Mouse (Mus musculus): Measurements from ENCODE around the gene Chaf1a. TPM values are rescaled to one million over a fixed set of nuclear protein-coding genes. Genes with fewer than 3 reads are reported as not detected.

Gene Chaf1a
- polyA plus RNA-seq, 1 experiment from 2014 or later, result 14.2 TPM

DNA sequence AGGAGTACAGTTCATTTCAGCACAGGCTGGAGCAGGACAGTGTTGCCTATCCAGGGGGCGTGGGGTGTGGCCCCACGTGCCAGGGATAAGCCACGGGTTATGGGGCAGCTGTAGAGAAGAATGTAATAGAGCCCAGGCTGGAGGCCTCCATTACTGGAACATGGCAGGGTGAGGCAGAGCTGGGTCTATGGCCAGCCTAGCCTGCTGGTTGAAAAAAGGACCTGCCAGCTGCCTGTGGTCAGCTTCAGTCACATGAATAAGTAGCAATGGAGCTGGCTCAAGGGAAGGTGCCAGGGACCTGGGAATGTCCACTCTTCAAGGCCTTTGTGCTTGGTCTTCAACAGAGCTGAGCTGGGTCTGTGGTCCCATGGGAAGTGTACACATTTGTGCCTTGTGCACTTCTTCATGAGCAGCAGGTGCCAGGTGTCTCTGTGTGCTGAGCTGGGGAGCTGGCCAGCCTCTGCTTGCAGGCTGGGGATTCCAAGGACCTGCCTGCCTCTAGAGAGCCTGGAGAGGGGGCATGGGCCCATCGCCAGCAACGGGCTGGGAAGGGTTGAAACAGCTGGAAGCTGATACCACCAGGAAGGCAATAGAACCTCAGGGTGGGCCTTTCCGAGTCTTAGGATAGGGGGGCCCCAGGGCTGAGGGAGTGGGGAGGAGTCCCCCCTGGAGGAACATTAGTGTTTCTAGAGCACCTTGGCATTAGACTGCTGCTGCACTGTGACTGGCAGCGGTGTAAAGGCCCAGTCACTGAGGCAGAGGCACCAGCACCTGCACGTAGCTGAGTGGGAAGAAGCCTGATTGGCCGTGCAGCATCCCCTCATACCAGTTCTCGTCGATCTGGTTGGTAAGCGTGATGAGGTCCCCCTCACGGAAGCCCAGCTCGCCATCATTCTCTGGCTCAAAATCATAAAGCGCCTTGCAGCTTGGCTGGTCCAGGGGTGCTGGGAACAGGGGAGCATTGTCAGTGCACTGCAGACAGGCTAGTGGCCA lies 23.1 kb upstream of the Chaf1a start:
- H3K9ac ChIP-seq (ENCODE audit: low read depth, low read length), result no peak overlapping the region
- H3K27ac ChIP-seq (replicated peaks; ENCODE audit: low read depth, low read length), result no peak overlapping the region
- H3K4me1 ChIP-seq (ENCODE audit: control insufficient read depth, insufficient read depth, low read length), result no peaks in the 10 kb centered on the region
- WGBS, result 73% methylated on average over 13 of the region's 15 CpGs
- H3K4me2 ChIP-seq (ENCODE audit: low read depth, low read length), result no peak overlapping the region
- H3K27me3 ChIP-seq (replicated peaks; ENCODE audit: control insufficient read depth, insufficient read depth, low read length), result no peaks in the 10 kb centered on the region
- no peak for DNase-seq (ENCODE audit: low spot score)
- no peaks in the 10 kb centered on the region for H3K9me3 ChIP-seq (ENCODE audit: control insufficient read depth, low read length)
- H3K36me3 ChIP-seq (ENCODE audit: control insufficient read depth, insufficient read depth, low read length), result peaks cover 70% of the 10 kb centered on the region
- ATAC-seq (ENCODE audit: low read depth), result no peak
- no peak overlapping the region for H3K4me3 ChIP-seq (ENCODE audit: low read depth, low read length)

DNA sequence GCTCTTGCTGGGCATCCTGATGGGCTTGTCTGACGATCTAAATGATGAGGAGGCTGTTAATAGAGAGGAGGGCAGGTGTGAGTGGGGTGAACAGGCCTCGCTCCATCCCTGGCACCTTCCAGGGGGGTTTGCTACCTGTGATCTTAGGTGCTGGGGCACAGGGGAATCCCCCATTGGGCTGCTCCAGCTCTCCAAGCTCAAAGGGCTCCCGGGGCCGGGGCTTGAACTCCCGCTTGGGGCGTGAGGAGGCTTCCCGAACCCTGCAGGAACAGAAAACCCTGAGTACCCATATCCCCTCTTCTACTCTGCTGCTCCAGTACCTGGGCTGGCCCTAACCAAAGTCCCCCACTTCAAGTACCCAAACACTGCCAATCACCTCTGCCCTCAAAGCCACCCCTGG lies 22.4 kb upstream of the Chaf1a start:
- Histone ChIP-seq H3K4me2 (ENCODE audit: low read depth, low read length) (no peak overlapping the region), H3K9me3 (ENCODE audit: control insufficient read depth, low read length) (no peaks in the 10 kb centered on the region), H3K4me3 (ENCODE audit: low read depth, low read length) (no peak overlapping the region), H3K4me1 (ENCODE audit: control insufficient read depth, insufficient read depth, low read length) (no peaks in the 10 kb centered on the region), H3K36me3 (ENCODE audit: control insufficient read depth, insufficient read depth, low read length) (peaks cover 64% of the 10 kb centered on the region), H3K27me3 (replicated peaks; ENCODE audit: control insufficient read depth, insufficient read depth, low read length) (no peaks in the 10 kb centered on the region), H3K27ac (replicated peaks; ENCODE audit: low read depth, low read length) (no peak overlapping the region), H3K9ac (ENCODE audit: low read depth, low read length) (no peak overlapping the region)
- ATAC-seq (ENCODE audit: low read depth) (no peak), DNase-seq (ENCODE audit: low spot score) (no peak)
- WGBS, result 87% methylated on average over 7 of the region's 7 CpGs

DNA sequence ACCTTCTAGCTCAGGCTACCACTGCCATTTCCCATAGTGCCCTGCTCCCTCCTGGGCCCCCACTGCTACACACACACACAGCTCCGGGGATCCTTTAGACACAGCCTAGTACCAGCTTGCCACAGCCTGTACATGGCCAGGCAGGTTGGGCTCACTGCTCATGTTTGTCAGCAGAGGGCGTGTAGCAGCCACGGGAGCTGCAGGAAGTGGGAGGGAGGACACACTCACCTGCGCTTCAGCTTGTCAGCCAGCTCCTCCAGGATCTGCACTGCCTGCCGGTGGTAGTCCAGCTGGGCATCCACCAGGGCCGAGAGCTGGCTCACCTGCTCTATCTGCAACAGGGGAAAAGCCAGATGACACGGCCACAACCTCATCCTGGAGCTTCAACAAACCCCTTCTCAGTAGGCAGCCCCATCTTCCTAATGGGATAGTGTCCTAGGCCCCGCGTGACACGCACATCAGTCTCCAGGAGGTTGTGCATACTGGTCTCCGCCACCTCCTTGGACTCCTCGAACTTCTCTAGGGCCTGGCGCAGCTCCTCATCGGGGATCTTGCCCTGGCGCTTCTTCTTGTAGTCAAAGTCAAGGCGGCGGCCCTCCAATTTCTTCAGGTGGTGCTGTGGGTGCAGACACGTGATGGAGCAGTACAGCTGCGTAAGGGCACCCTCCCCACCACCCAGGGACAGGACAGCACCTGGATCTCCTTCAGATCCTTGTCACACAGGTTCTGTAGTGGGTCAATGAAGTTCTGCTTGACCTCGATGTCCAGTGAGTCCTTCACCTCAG lies 21.7 kb upstream of the Chaf1a start:
- Histone ChIP-seq H3K27me3 (replicated peaks; ENCODE audit: control insufficient read depth, insufficient read depth, low read length) (no peaks in the 10 kb centered on the region), H3K4me3 (ENCODE audit: low read depth, low read length) (no peak overlapping the region), H3K4me1 (ENCODE audit: control insufficient read depth, insufficient read depth, low read length) (no peaks in the 10 kb centered on the region), H3K36me3 (ENCODE audit: control insufficient read depth, insufficient read depth, low read length) (peaks cover 58% of the 10 kb centered on the region), H3K27ac (replicated peaks; ENCODE audit: low read depth, low read length) (no peak overlapping the region), H3K9ac (ENCODE audit: low read depth, low read length) (no peak overlapping the region), H3K9me3 (ENCODE audit: control insufficient read depth, low read length) (no peaks in the 10 kb centered on the region), H3K4me2 (ENCODE audit: low read depth, low read length) (no peak overlapping the region)
- DNase-seq (ENCODE audit: low spot score) (peak; percentile 58), ATAC-seq (ENCODE audit: low read depth) (peak; percentile 47; the same call in 1 of the 2 replicates)
- 74% methylated on average over 20 of the region's 20 CpGs for WGBS

DNA sequence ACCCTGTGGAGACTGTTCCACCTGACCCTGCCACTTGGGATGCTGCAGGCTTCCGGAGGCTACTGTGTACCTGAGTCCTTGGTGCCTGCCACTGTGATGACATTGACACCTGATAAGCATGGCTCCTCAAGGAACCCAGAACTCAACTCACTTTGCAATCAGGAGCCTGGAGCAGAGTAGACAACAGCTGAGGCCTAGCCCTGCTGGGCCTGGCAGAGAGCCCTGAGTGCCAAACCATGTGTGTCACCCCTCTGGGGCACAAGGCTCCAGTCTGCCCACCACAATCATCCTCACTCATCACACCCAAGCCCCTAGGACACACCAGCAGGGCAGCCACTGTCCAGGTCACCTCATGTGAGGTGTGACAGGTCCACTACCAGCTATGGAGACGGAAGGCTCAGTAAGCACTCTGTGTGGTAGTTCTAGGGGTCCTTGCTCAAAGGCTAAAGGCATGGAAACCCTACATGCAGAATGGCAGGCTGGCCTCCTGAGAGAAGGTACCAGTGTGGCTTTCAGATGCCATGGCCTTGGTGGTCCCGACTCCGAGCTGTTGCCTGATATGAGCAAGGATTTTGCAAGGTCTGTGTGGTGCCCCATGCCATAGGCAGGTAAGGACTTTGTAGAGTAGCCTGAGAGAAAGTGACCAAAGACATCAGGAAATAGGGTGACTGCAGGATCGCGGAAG lies 19.7 kb upstream of the Chaf1a start:
- H3K27me3 ChIP-seq (replicated peaks; ENCODE audit: control insufficient read depth, insufficient read depth, low read length), result no peaks in the 10 kb centered on the region
- H3K4me1 ChIP-seq (ENCODE audit: control insufficient read depth, insufficient read depth, low read length), result no peaks in the 10 kb centered on the region
- 90% methylated on average over 6 of the region's 6 CpGs for WGBS
- H3K9me3 ChIP-seq (ENCODE audit: control insufficient read depth, low read length), result no peaks in the 10 kb centered on the region
- H3K4me2 ChIP-seq (ENCODE audit: low read depth, low read length), result no peak overlapping the region
- DNase-seq (ENCODE audit: low spot score), result no peak
- H3K4me3 ChIP-seq (ENCODE audit: low read depth, low read length), result no peak overlapping the region
- H3K36me3 ChIP-seq (ENCODE audit: control insufficient read depth, insufficient read depth, low read length), result peaks cover 46% of the 10 kb centered on the region
- no peak overlapping the region for H3K27ac ChIP-seq (replicated peaks; ENCODE audit: low read depth, low read length)
- H3K9ac ChIP-seq (ENCODE audit: low read depth, low read length), result no peak overlapping the region
- no peak for ATAC-seq (ENCODE audit: low read depth)

DNA sequence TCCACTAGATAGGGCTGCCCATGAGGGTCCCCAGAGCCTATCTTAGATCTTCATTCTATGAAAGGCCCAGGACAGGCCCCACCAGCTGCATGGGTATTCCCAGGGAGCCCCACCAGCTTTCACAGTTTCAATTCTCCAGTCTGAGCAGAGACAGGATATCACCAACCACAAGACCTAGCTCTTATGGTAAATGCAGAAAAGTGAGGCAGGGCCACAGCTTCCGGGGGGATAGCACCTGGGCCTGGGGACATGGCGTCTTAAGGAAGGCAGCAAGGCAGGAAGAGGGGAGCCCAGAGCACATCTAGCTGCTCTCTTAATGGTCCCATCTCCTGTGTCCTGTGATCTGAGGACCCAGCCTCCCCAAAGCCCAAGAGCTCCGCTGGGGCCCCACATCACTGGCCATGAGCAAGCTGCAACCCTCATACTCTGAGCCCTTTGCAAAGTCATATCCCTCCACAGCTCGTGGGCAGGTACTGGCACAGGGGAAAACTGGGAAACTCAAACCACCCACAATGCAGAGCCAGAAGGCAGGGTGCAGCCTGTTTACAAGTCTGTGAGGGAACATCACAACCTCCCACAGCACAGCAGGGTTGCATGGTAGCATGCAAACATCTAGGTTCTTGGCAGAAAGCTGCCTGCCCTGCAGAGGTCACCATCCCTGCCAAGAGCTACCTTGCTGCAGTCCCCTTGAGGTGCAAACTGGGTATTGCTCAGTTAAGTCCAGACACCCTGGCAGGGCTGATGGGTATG lies 18.9 kb upstream of the Chaf1a start:
- no peaks in the 10 kb centered on the region for H3K4me1 ChIP-seq (ENCODE audit: control insufficient read depth, insufficient read depth, low read length)
- no peak overlapping the region for H3K27ac ChIP-seq (replicated peaks; ENCODE audit: low read depth, low read length)
- H3K4me2 ChIP-seq (ENCODE audit: low read depth, low read length), result no peak overlapping the region
- H3K4me3 ChIP-seq (ENCODE audit: low read depth, low read length), result no peak overlapping the region
- no peaks in the 10 kb centered on the region for H3K27me3 ChIP-seq (replicated peaks; ENCODE audit: control insufficient read depth, insufficient read depth, low read length)
- H3K36me3 ChIP-seq (ENCODE audit: control insufficient read depth, insufficient read depth, low read length), result peaks cover 38% of the 10 kb centered on the region
- WGBS, result 86% methylated on average over 4 of the region's 4 CpGs
- DNase-seq (ENCODE audit: low spot score), result no peak
- H3K9ac ChIP-seq (ENCODE audit: low read depth, low read length), result no peak overlapping the region
- ATAC-seq (ENCODE audit: low read depth), result no peak
- H3K9me3 ChIP-seq (ENCODE audit: control insufficient read depth, low read length), result no peaks in the 10 kb centered on the region

DNA sequence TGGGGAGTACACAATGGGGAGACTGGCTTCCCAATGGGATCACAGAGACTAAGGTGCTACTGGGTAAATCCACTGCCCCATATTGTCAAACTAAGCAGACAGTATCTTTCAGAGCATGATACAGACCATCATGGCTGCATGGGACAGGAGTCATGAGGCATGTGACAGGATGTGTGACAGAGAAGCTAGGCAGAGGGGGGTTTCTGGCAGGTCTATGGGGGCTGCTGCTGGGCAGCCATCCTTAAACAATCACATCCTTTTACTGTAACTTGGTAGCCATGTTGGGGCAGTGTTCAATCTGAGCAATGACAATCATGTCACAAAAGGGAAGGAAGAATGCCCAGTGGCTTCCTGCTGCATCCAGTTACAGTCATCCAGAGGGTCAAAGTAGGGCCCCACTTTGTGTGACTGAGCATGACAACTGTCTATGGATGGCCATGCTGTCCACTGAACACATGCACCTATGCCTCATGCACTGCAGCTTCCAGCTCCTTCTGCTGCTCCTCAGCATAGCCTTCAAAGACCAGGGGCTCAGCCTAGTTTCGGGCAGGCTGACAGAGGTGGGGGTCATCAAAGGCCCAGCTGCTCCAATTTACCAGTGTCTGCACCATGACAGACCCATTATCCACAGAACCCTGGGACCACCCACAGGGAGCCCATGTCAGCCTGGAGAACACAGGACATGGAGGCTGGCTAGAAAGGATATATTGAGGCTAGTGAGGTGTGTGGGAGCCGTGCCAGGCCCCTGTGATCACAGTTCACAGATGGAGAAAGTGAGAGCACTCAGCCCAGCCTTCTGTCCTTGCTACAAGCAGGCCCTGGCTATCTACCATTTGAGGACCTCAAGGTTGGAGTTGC lies 17.9 kb upstream of the Chaf1a start:
- ATAC-seq (ENCODE audit: low read depth) (no peak), DNase-seq (ENCODE audit: low spot score) (no peak)
- Histone ChIP-seq H3K4me2 (ENCODE audit: low read depth, low read length) (no peak overlapping the region), H3K9ac (ENCODE audit: low read depth, low read length) (no peak overlapping the region), H3K27me3 (replicated peaks; ENCODE audit: control insufficient read depth, insufficient read depth, low read length) (no peaks in the 10 kb centered on the region), H3K36me3 (ENCODE audit: control insufficient read depth, insufficient read depth, low read length) (peaks cover 27% of the 10 kb centered on the region), H3K4me3 (ENCODE audit: low read depth, low read length) (no peak overlapping the region), H3K4me1 (ENCODE audit: control insufficient read depth, insufficient read depth, low read length) (no peaks in the 10 kb centered on the region), H3K9me3 (ENCODE audit: control insufficient read depth, low read length) (no peaks in the 10 kb centered on the region), H3K27ac (replicated peaks; ENCODE audit: low read depth, low read length) (no peak overlapping the region)
- WGBS, result 57% methylated on average over 2 of the region's 2 CpGs

DNA sequence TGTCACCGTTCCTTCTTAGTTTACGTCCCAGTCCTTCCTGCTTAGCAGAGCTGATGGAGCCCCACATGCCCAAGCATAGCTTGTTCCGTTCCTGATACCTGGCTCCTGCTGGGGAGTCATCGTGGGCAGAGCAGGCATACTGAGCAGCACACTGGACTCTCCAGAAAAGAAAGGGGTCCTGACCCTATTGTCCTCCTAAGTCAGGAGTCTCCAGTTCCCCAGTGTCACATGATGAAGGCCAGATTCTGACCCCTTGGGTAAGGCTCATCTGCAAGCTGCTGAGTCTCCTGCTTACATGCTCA lies 17.3 kb upstream of the Chaf1a start:
- Histone ChIP-seq H3K9ac (ENCODE audit: low read depth, low read length) (no peak overlapping the region), H3K36me3 (ENCODE audit: control insufficient read depth, insufficient read depth, low read length) (peaks cover 22% of the 10 kb centered on the region), H3K9me3 (ENCODE audit: control insufficient read depth, low read length) (no peaks in the 10 kb centered on the region)

More for the DNA sequence above, 17.3 kb upstream of the Chaf1a start:
- Histone ChIP-seq H3K27ac (replicated peaks; ENCODE audit: low read depth, low read length) (no peak overlapping the region), H3K4me3 (ENCODE audit: low read depth, low read length) (no peak overlapping the region), H3K4me2 (ENCODE audit: low read depth, low read length) (no peak overlapping the region), H3K27me3 (replicated peaks; ENCODE audit: control insufficient read depth, insufficient read depth, low read length) (no peaks in the 10 kb centered on the region), H3K4me1 (ENCODE audit: control insufficient read depth, insufficient read depth, low read length) (no peaks in the 10 kb centered on the region)
- no peak for DNase-seq (ENCODE audit: low spot score)
- 82% methylated on average over 4 of the region's 4 CpGs for WGBS
- ATAC-seq (ENCODE audit: low read depth), result no peak
